Mouse (Mus musculus) forebrain, embryonic 11.5 days (tissue): ENCODE results near the gene Bdh1. TPM values are rescaled to one million over a fixed set of nuclear protein-coding genes. Genes with fewer than 3 reads are reported as not detected.

Experiments
- ATAC-seq: fragments of 200-750 bp; cut with Nextera tagmentation; replicated peaks from 2 replicates; pipeline ENCODE4 v1.8.0; 2017; ENCODE audit warnings: moderate TSS enrichment; ENCODE audit not compliant: low FRiP score
- DNase-seq: peaks from one replicate; pipeline ENCODE4 v3.0.0-alpha.2; 2017; ENCODE audit warnings: low spot score
- H3K27ac ChIP-seq: fragments of 300-500 bp; sonication (generic); 2 replicates; pipeline ENCODE4 v1.5.1; 2014; ENCODE audit warnings: low read depth, low read length
- H3K27me3 ChIP-seq: fragments of 300-500 bp; sonication (generic); 2 replicates; pipeline ENCODE4 v1.6.1; 2014; ENCODE audit warnings: mild to moderate bottlenecking, low read length, mixed read lengths; ENCODE audit not compliant: control insufficient read depth, insufficient read depth
- H3K36me3 ChIP-seq: fragments of 300-500 bp; sonication (generic); 2 replicates; pipeline ENCODE4 v1.6.1; 2014; ENCODE audit warnings: mild to moderate bottlenecking, low read length, moderate library complexity, mixed read lengths; ENCODE audit not compliant: control insufficient read depth, insufficient read depth
- H3K4me1 ChIP-seq: fragments of 300-500 bp; sonication (generic); replicated peaks from 2 replicates; pipeline ENCODE4 v1.6.1; 2014; ENCODE audit warnings: low read length, mixed read lengths; ENCODE audit not compliant: control insufficient read depth, insufficient read depth
- H3K4me2 ChIP-seq: fragments of 300-500 bp; sonication (generic); 2 replicates; pipeline ENCODE4 v1.6.1; 2014; ENCODE audit warnings: low read depth, mild to moderate bottlenecking, low read length, moderate library complexity, mixed read lengths; ENCODE audit not compliant: severe bottlenecking
- H3K4me3 ChIP-seq: fragments of 300-500 bp; sonication (generic); 2 replicates; pipeline ENCODE4 v1.5.1; 2014; ENCODE audit warnings: low read depth, low read length
- H3K9ac ChIP-seq: fragments of 300-500 bp; sonication (generic); 2 replicates; pipeline ENCODE4 v1.6.1; 2014; ENCODE audit warnings: low read length
- H3K9me3 ChIP-seq: fragments of 300-500 bp; sonication (generic); 2 replicates; pipeline ENCODE4 v1.6.1; 2016; ENCODE audit warnings: low read length, mixed read lengths; ENCODE audit not compliant: control insufficient read depth
- WGBS: fragments of 180-500 bp; shearing (Covaris S2); extraction: QIAGEN DNeasy Blood & Tissue Kit; methylation state at CpG from one replicate; pipeline ENCODE4 v1.1.7; 2014; 5-methylcytosine and 5-hydroxymethylcytosine counted together
- polyA plus RNA-seq: library from polyadenylated mRNA; unstranded; fragments of >200 nt; fragmentation: Nextera tagmentation; extraction: Ambion mirVana; gene quantifications from 2 replicates; pipeline ENCODE4 v1.2.1, GENCODE M21; 2014

Gene Bdh1
- polyA plus RNA-seq, 1 experiment from 2014 or later: 30.0 TPM

DNA sequence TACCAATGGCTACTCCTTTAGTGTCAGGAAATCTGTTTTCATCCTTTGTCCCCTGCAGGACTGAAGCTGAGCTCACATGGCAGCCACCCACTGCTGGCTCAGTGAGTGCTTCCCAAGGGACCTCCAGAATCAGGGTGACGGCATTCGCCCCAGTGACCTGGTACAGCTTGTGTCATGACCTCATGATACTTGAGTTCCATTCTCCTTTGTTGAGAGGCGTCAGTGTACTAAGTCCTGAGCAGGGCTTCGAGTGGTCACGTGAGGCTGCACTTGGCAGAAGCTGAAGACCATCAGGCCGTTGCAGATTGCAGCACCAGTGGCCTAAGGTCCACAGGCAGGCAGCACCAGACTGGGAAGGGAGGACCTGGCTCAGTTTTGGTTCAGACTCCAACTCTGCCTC lies 71.9 kb downstream of the Bdh1 start:
- no peaks in the 10 kb centered on the region for H3K9me3 ChIP-seq
- 53% methylated on average over 6 of the region's 6 CpGs for WGBS
- ATAC-seq (no peak), DNase-seq (no peak)
- H3K36me3 ChIP-seq: no peaks in the 10 kb centered on the region
- no peak overlapping the region for H3K27ac ChIP-seq
- no peak overlapping the region for H3K9ac ChIP-seq
- peaks cover 14% of the 10 kb centered on the region; the same call in 1 of the 2 replicates for H3K4me1 ChIP-seq
- no peak overlapping the region for H3K4me2 ChIP-seq
- H3K4me3 ChIP-seq: no peak overlapping the region
- no peaks in the 10 kb centered on the region for H3K27me3 ChIP-seq

DNA sequence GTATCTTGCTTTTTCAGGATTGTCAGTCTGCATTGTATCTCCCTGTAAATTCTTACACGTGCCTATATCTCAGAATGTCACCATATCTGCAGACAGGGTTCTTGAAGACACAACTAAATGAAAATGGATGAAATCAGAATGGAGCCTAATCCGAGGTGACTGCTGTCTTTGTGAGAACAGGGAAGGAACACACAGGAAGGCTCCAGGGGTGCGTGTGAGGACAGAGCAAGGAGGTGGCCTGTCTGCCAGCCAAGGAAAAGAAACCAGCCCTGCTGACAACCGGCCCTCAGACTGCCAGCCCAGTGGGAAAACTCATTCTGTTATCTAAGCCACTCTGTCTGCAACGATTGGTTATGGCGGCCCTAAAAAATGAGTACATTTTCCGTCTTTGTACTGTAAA lies 73.3 kb downstream of the Bdh1 start:
- no peak overlapping the region for H3K9ac ChIP-seq
- H3K9me3 ChIP-seq: no peaks in the 10 kb centered on the region
- no peak overlapping the region for H3K27ac ChIP-seq
- no peaks in the 10 kb centered on the region for H3K27me3 ChIP-seq
- 76% methylated on average over 7 of the region's 7 CpGs for WGBS
- DNase-seq: no peak
- H3K4me3 ChIP-seq: no peak overlapping the region
- no peak for ATAC-seq
- no peak overlapping the region for H3K4me2 ChIP-seq
- H3K4me1 ChIP-seq: peaks cover 13% of the 10 kb centered on the region; the same call in 1 of the 2 replicates
- no peaks in the 10 kb centered on the region for H3K36me3 ChIP-seq

DNA sequence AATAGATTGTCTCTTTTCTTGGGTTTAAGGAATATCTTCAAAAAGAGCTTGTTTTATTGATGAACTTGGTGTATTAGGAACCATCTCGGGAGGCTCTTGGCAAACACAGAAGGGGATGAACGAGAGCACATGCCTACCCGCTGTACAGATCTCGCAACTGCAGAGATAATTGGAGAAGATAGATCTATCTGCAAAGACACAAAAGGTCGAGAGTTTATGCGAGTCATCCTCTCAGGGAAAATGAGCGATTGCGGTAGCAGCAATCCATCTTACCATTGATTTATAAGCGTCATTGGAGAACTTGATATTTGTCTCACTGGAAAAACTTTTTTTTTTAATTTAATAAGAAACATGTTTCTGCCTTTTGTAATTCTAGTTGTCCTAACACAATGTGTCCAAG lies 73.7 kb downstream of the Bdh1 start:
- no peak for DNase-seq
- no peaks in the 10 kb centered on the region for H3K36me3 ChIP-seq
- peaks cover 13% of the 10 kb centered on the region; the same call in 1 of the 2 replicates for H3K4me1 ChIP-seq
- no peaks in the 10 kb centered on the region for H3K9me3 ChIP-seq
- WGBS: 90% methylated on average over 9 of the region's 9 CpGs
- H3K27ac ChIP-seq: no peak overlapping the region
- no peak for ATAC-seq
- no peak overlapping the region for H3K4me3 ChIP-seq
- H3K9ac ChIP-seq: no peak overlapping the region
- no peaks in the 10 kb centered on the region for H3K27me3 ChIP-seq
- no peak overlapping the region for H3K4me2 ChIP-seq

DNA sequence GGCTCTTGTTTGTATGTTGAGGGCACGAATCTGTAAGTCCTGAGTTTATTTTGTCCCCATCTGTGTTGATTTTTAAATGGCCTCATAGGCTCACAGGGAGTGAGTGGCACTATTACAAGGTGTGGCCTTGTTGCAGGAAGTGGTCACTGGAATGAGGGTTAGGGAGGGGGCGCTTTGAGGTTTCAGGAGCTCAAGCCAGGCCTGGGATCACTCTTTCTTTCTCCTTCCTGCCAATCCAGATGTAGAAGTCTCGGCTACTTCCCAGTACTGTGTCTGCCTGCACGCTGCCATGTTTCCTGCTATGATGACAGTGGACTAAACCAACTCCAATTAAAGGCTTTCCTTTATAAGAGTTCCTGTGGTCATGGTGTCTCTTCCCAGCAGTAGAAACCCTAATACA lies 76.3 kb downstream of the Bdh1 start:
- ATAC-seq (no peak), DNase-seq (no peak)
- 87% methylated on average over 4 of the region's 4 CpGs for WGBS
- H3K9me3 ChIP-seq: no peaks in the 10 kb centered on the region
- no peak overlapping the region for H3K4me2 ChIP-seq
- H3K36me3 ChIP-seq: no peaks in the 10 kb centered on the region
- no peak overlapping the region for H3K27ac ChIP-seq
- no peak overlapping the region for H3K9ac ChIP-seq
- H3K4me1 ChIP-seq: peaks cover 12% of the 10 kb centered on the region; the same call in 1 of the 2 replicates
- no peak overlapping the region for H3K4me3 ChIP-seq
- H3K27me3 ChIP-seq: no peaks in the 10 kb centered on the region

DNA sequence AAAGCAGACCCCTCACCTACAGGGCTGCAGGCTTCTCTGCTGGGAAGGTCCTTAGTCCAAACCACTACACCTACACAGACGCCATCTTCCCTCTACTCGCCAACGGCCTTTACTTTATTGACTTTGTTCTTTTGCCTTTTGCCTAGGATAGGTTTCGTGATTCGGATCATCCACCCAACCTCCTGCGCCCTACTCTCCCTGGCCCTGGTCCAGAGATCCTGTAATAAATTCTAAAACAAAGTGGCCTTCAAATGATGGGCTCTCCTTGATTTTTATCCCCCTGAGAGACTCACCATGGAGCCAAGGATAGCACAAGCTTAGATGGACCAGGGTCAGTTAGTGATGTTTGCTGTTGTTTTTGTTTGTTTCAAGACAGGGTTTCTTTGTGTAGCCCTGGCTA lies 76.9 kb downstream of the Bdh1 start:
- Histone ChIP-seq H3K9ac (no peak overlapping the region), H3K4me1 (peaks cover 6% of the 10 kb centered on the region; the same call in 1 of the 2 replicates), H3K4me3 (no peak overlapping the region), H3K4me2 (no peak overlapping the region), H3K9me3 (no peaks in the 10 kb centered on the region), H3K36me3 (no peaks in the 10 kb centered on the region), H3K27me3 (no peaks in the 10 kb centered on the region), H3K27ac (0 out of 2 replicates have a peak overlapping the region, but pooled peaks have one; percentile 52)
- ATAC-seq: no peak
- WGBS: 95% methylated on average over 6 of the region's 6 CpGs
- DNase-seq: no peak

DNA sequence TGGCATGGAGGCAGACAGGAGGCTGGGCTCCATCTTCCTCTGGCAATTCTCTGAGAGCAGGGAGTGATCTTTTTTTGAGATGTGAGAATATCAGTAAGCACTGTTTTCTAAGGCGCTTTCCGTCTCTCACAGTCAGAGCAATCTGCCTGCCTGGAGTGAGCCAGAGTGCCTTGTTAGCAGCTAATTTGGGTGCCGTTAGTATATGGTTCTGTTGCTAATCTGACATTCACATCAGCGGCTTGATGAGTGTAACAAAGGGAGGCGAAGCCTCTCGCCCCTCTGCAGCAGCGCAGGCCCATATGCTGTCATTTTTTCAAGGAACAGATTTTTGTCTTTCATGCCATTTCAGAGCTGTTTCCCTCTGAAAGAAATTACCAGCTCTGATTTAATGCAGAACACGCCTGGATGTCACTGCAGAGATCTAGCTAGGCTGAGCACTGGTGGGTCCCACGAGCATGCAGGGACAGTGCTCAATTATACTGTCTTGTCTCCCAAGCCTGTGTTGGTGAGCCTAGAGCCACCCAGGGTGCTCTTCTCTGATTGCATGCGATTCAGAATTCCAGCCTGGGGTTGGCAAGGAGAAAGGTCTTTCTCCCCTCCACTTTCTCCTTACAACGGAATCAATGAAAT lies 77.7 kb downstream of the Bdh1 start:
- 57% methylated on average over 11 of the region's 11 CpGs for WGBS
- Histone ChIP-seq H3K36me3 (no peaks in the 10 kb centered on the region), H3K27ac (peak overlapping the region; percentile 52; the same call in 1 of the 2 replicates), H3K27me3 (no peaks in the 10 kb centered on the region), H3K4me3 (no peak overlapping the region), H3K4me2 (no peak overlapping the region), H3K9ac (no peak overlapping the region), H3K9me3 (no peaks in the 10 kb centered on the region), H3K4me1 (peaks cover 5% of the 10 kb centered on the region; the same call in 1 of the 2 replicates)
- ATAC-seq: no peak
- DNase-seq: no peak

DNA sequence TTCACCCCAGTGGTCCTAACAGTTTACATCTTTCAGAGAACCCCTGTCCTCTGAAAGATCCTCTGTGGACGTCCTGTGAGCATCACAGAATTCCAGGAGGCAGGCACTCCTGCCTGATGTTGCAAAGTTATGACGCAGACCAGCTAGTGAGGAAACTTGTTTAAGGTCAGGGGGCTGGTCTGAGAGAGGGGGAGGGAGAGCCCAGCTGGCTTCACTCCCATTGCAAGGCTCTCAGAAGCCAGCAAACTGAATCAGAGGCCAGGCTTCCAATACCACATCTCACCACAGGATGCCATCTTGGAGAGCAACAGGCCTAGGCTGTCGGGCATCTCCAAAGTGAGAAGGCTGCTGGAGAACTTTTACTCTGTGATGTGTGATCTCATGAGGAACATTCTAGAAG lies 78.5 kb downstream of the Bdh1 start:
- no peak for DNase-seq
- H3K4me2 ChIP-seq: no peak overlapping the region
- no peaks in the 10 kb centered on the region for H3K36me3 ChIP-seq
- H3K9me3 ChIP-seq: no peaks in the 10 kb centered on the region
- no peaks in the 10 kb centered on the region for H3K27me3 ChIP-seq
- peaks cover 5% of the 10 kb centered on the region; the same call in 1 of the 2 replicates for H3K4me1 ChIP-seq
- H3K9ac ChIP-seq: no peak overlapping the region
- 71% methylated on average over 3 of the region's 3 CpGs for WGBS
- H3K27ac ChIP-seq: no peak overlapping the region
- no peak for ATAC-seq
- no peak overlapping the region for H3K4me3 ChIP-seq

DNA sequence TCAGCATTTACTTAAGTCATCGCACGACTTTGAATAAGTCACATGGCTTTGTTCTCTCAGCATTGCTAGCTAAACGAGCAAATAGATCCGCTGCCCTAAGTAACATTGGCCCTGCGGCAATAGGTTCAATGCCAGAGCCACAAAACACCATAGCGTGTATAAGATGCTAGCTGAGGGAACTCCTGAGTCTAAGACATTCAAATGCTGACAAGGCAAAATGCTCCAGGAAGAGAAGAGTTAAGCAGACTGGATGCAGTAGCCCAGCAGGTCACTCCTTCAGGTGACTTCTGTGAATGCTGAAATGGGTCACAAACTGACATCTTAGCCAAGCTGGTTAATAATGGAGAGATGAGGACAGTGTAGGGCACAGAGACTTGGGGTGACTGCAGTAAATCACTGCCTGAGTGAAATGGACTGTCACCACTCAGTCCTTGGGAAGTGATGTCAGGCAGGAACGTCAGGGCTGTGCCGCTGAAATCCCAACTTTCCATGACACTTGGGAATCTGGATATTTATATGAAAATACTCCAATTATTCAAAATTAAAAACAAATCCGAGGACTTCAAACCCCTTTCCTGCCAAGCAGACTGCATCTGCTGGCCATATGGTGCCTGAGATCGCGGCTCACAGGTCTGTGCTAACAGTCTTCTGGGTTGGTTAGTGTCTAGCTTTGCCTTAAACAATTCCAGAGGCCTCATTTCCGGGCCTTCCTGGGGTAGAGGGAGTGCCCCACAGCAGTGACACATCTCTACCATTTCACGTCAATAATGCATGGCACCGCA lies 79.1 kb downstream of the Bdh1 start:
- 74% methylated on average over 14 of the region's 14 CpGs for WGBS
- no peaks in the 10 kb centered on the region for H3K36me3 ChIP-seq
- no peaks in the 10 kb centered on the region for H3K9me3 ChIP-seq
- no peak overlapping the region for H3K4me2 ChIP-seq
- peaks cover 5% of the 10 kb centered on the region; the same call in 1 of the 2 replicates for H3K4me1 ChIP-seq
- H3K9ac ChIP-seq: no peak overlapping the region
- no peak overlapping the region for H3K4me3 ChIP-seq
- ATAC-seq: no peak
- H3K27me3 ChIP-seq: no peaks in the 10 kb centered on the region
- no peak for DNase-seq
- H3K27ac ChIP-seq: 0 out of 2 replicates have a peak overlapping the region, but pooled peaks have one; percentile 28
